Mouse (Mus musculus) stomach, postnatal 0 days (tissue): ENCODE measurements around the gene Pik3c2g. TPM values are rescaled to one million over a fixed set of nuclear protein-coding genes. Genes with fewer than 3 reads are reported as not detected.
A peak's percentile ranks its signal among the peaks of the same experiment; 100 is the strongest.

Experiments
- ATAC-seq: fragments of 200-750 bp; cut with Nextera tagmentation; 2 replicates; pipeline ENCODE4 v1.8.0; 2017; ENCODE audit not compliant: low FRiP score, low TSS enrichment
- DNase-seq: peaks from one replicate; pipeline ENCODE4 v3.0.0-alpha.2; 2016; ENCODE audit warnings: low spot score
- H3K27ac ChIP-seq: fragments of 300-500 bp; sonication (generic); replicated peaks from 2 replicates; pipeline ENCODE4 v1.5.1; 2014; ENCODE audit warnings: mild to moderate bottlenecking, control low read depth
- H3K27me3 ChIP-seq: fragments of 300-500 bp; sonication (generic); 2 replicates; pipeline ENCODE4 v1.6.1; 2014; ENCODE audit warnings: low read length; ENCODE audit not compliant: control insufficient read depth, insufficient read depth
- H3K36me3 ChIP-seq: fragments of 300-500 bp; sonication (generic); 2 replicates; pipeline ENCODE4 v1.6.1; 2014; ENCODE audit warnings: low read length, mixed read lengths; ENCODE audit not compliant: control insufficient read depth, insufficient read depth
- H3K4me1 ChIP-seq: fragments of 300-500 bp; sonication (generic); replicated peaks from 2 replicates; pipeline ENCODE4 v1.6.1; 2014; ENCODE audit warnings: antibody characterized with exemption; ENCODE audit not compliant: control insufficient read depth, insufficient read depth
- H3K4me2 ChIP-seq: fragments of 300-500 bp; sonication (generic); replicated peaks from 2 replicates; pipeline ENCODE4 v1.6.1; 2014; ENCODE audit warnings: low read depth, mild to moderate bottlenecking, control low read depth, moderate library complexity
- H3K4me3 ChIP-seq: fragments of 300-500 bp; sonication (generic); 2 replicates; pipeline ENCODE4 v1.5.1; 2014; ENCODE audit warnings: low read depth, low read length, control low read depth
- H3K9ac ChIP-seq: fragments of 300-500 bp; sonication (generic); 2 replicates; pipeline ENCODE4 v1.6.1; 2014; ENCODE audit warnings: mild to moderate bottlenecking, low read length, control low read depth, mixed read lengths
- H3K9me3 ChIP-seq: fragments of 300-500 bp; sonication (generic); 2 replicates; pipeline ENCODE4 v1.6.1; 2016; ENCODE audit warnings: low read length; ENCODE audit not compliant: control insufficient read depth
- CTCF ChIP-seq: IDR thresholded peaks from 2 replicates; pipeline ENCODE4 v1.5.1; 2016; ENCODE audit warnings: antibody characterized with exemption, low read depth, mild to moderate bottlenecking, moderate library complexity
- EP300 ChIP-seq: optimal IDR thresholded peaks from 2 replicates; pipeline ENCODE3; 2016; ENCODE audit warnings: antibody characterized with exemption
- WGBS: fragments of 180-500 bp; shearing (Covaris S2); extraction: QIAGEN DNeasy Blood & Tissue Kit; methylation state at CpG from one replicate; pipeline ENCODE4 v1.1.7; 2014; 5-methylcytosine and 5-hydroxymethylcytosine counted together
- polyA plus RNA-seq: library from polyadenylated mRNA; unstranded; fragments of >200 nt; fragmentation: Nextera tagmentation; extraction: Ambion mirVana; gene quantifications from 2 replicates; pipeline ENCODE4 v1.2.1, GENCODE M21; 2015

The Pik3c2g gene
- 5.1 and 6.6 TPM in 2 replicates for polyA plus RNA-seq

DNA sequence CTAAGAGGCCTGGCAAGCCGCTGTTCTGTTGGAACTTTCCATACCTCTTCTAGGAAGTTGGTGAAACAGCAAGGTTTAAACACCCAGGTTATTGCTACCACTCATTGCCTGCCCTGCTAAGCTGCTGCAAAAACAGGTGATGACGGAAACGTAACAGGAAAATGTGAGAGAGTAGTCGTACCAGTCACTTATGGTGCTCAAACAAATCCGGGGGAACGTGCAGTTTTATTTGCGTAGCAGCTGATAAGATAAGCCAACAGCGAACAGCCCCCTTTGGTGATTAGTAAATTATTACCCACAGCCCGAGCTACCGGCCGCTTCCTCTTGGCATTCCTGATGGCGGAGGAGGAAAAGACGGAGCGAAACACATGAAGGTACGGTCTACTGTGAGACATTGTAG lies at the start of gene Pik3c2g:
Pik3c2g (plus strand) TSS at position 330 of the 400 bp plus-strand sequence.
- no peaks in the 10 kb centered on the region for H3K27me3 ChIP-seq
- TF ChIP-seq CTCF (no peak), EP300 (no peak)
- H3K4me2 ChIP-seq = peak within 1 kb of the TSS; percentile 36
- ATAC-seq (peak; percentile 90), DNase-seq (peak; percentile 74)
- H3K4me1 ChIP-seq = no peaks in the 10 kb centered on the region
- H3K9ac ChIP-seq = no peak within 1 kb of the TSS
- peak within 1 kb of the TSS; percentile 53; the same call in 1 of the 2 replicates for H3K27ac ChIP-seq
- peak within 1 kb of the TSS; percentile 30 for H3K4me3 ChIP-seq
- H3K36me3 ChIP-seq = no peaks in the 10 kb centered on the region
- 38% methylated on average over 15 of the region's 15 CpGs for WGBS
- no peaks in the 10 kb centered on the region for H3K9me3 ChIP-seq

- no peak for ATAC-seq
Measured at GRCm38 (mm10) chr6:139538469-139538868, 48.6 kb upstream of the Pik3c2g start.

DNA sequence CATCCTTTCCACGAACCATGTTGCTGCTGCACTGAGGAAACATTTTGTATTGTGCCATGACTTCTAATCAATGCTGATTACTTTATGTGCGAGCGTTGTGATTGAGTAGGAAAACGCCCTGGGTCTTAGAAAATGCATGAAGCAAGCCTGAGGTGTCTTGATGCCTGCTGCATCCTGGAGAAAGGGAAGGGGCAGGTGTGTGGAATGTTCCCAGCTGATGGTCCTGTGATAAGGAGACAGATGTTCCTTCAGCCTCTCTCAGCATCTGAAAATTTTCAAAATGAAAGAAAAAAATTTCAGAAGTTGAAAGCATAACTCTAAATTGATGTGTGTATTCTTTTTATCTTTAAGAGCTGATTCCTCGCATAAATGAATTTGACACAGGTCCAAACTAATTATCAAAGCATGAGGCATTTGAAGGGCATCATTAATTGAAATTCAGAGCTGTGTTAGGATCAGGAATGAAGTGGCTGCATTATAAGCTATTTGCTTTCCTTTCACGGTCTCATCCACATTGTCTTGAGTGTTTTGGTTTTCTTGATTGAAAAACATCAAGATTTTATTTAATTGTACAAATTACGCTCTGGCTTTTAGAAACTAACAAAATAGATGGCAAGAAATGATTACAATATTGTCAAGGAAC lies 31.4 kb upstream of the Pik3c2g start:
- Histone ChIP-seq H3K36me3 (no peaks in the 10 kb centered on the region), H3K4me2 (no peak overlapping the region), H3K4me3 (no peak overlapping the region), H3K9me3 (no peaks in the 10 kb centered on the region), H3K9ac (no peak overlapping the region), H3K27me3 (no peaks in the 10 kb centered on the region), H3K4me1 (no peaks in the 10 kb centered on the region), H3K27ac (no peak overlapping the region)
- TF ChIP-seq EP300 (no peak), CTCF (no peak)
- ATAC-seq = no peak
- no peak for DNase-seq
- WGBS = 68% methylated on average over 7 of the region's 7 CpGs

More at GRCm38 (mm10) chr6:139538469-139538868, 48.6 kb upstream of the Pik3c2g start:
- Histone ChIP-seq H3K4me3 (no peak overlapping the region), H3K27me3 (no peaks in the 10 kb centered on the region), H3K36me3 (no peaks in the 10 kb centered on the region), H3K9ac (no peak overlapping the region), H3K9me3 (no peaks in the 10 kb centered on the region), H3K4me2 (no peak overlapping the region), H3K4me1 (no peaks in the 10 kb centered on the region), H3K27ac (no peak overlapping the region)
- WGBS = 55% methylated on average over 2 of the region's 2 CpGs
- peak; percentile 73 for TF ChIP-seq CTCF
- TF ChIP-seq EP300 = no peak
- no peak for DNase-seq

- no peaks in the 10 kb centered on the region for H3K27me3 ChIP-seq
- 71% methylated on average over 7 of the region's 7 CpGs for WGBS
- H3K36me3 ChIP-seq = no peaks in the 10 kb centered on the region
- ATAC-seq (no peak), DNase-seq (no peak)
- H3K9me3 ChIP-seq = no peaks in the 10 kb centered on the region
- H3K27ac ChIP-seq = no peak overlapping the region
- no peak overlapping the region for H3K4me2 ChIP-seq
- no peaks in the 10 kb centered on the region for H3K4me1 ChIP-seq
- H3K4me3 ChIP-seq = no peak overlapping the region
- H3K9ac ChIP-seq = no peak overlapping the region
- TF ChIP-seq CTCF = no peak
- TF ChIP-seq EP300 = no peak
Measured at GRCm38 (mm10) chr6:139569211-139569610, 17.8 kb upstream of the Pik3c2g start.

DNA sequence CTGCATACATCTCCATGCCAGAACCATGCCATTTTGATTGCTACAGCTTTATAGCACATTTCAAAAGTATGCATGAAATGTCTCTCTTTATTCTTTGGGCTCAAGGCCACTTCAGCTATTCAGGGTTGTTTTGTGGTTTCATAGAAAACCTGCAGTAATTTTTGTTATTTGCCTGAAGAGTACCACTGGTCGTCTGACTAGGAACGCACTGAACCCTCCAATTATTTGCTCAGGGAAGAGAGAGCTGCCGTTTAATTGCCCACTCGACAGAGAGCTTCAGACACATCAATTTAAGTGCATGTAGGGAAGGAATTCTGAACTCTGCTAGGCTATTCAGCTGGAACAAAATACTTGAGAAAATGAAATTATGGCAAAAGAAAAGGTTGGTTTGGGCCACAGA lies 11.2 kb upstream of the Pik3c2g start:
- no peaks in the 10 kb centered on the region for H3K27me3 ChIP-seq
- H3K4me3 ChIP-seq = no peak overlapping the region
- no peaks in the 10 kb centered on the region for H3K4me1 ChIP-seq
- H3K9me3 ChIP-seq = no peaks in the 10 kb centered on the region
- ATAC-seq = no peak
- TF ChIP-seq EP300 = no peak
- TF ChIP-seq CTCF = no peak
- no peak overlapping the region for H3K27ac ChIP-seq
- no peak overlapping the region for H3K4me2 ChIP-seq
- H3K9ac ChIP-seq = no peak overlapping the region
- 63% methylated on average over 4 of the region's 4 CpGs for WGBS
- DNase-seq = no peak
- no peaks in the 10 kb centered on the region for H3K36me3 ChIP-seq

DNA sequence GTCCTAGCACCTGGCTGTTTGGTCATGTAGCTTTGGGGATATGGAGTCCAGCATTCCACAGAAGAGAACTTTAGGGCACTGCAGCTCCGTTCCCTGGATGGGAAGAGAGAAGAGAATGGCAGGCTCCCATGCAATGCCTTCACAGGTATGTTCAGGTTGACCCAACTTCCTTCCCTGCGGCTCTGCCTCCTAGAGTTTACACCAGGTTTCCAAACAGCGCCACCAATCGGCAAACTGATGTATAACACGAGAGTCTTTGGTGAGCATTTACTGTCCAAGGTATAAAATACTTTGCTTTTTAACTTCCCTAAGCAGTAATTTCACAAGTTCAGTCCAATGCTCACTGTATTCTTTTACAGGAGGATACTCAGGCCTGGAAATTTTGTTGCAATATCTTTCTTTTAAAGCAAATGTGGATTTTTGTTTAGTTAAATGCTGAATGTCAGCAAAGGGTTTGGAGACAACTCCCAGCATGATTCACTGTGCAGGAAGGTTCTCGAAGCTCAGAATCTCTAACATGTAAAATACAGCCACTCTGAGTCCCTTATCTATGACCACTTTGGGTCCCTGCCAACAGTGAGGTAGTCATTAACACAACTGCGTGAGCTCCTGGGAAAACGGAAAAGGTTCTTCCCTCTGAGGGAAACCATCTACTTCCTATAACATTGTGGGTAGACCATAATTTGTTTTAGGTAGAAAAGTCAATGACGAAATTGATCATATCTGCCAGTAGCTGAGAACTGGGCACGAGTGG lies 10.6 kb upstream of the Pik3c2g start:
- Histone ChIP-seq H3K9ac (no peak overlapping the region), H3K4me2 (peak overlapping the region; percentile 35; the same call in 1 of the 2 replicates), H3K36me3 (no peaks in the 10 kb centered on the region), H3K9me3 (no peaks in the 10 kb centered on the region), H3K4me1 (no peaks in the 10 kb centered on the region), H3K4me3 (no peak overlapping the region), H3K27me3 (no peaks in the 10 kb centered on the region), H3K27ac (no peak overlapping the region)
- ATAC-seq = peak; percentile 87
- TF ChIP-seq CTCF = peak; percentile 61
- no peak for TF ChIP-seq EP300
- peak; percentile 64 for DNase-seq
- 61% methylated on average over 10 of the region's 10 CpGs for WGBS
